Mouse (Mus musculus): ENCODE results near the gene Gm13539. TPM values are rescaled to one million over a fixed set of nuclear protein-coding genes. Genes with fewer than 3 reads are reported as not detected.

Gene Gm13539
- total RNA-seq, 2 experiments from 2014 or later = not detected

DNA sequence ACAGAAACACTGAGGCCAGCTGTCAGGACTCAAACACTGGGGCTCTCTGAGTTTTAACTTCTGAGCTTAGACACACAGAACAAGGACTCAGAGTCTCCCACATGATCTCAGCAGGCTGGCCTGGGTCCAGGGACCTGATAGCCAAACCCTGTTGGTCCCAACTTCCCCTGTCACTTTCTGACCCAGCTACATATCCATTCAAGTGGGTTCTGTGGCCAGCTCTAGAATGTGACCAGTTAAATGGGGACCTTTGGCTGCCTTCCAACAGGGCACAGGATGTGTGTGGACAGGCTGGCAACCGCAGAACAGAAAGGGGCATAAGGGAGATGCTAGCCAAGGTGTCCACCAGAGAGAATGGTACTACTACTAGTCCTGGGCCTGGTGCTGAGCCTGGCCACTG, 40.7 kb downstream of the Gm13539 start, which contains the start of gene Lcn9:
Lcn9 (plus strand) TSS at position 348 of the 400 bp plus-strand sequence.
- DNase-seq = peak in 1 of 2 experiments; percentile 5
- intact Hi-C loops (cut with DNase I) = no loop called here

DNA sequence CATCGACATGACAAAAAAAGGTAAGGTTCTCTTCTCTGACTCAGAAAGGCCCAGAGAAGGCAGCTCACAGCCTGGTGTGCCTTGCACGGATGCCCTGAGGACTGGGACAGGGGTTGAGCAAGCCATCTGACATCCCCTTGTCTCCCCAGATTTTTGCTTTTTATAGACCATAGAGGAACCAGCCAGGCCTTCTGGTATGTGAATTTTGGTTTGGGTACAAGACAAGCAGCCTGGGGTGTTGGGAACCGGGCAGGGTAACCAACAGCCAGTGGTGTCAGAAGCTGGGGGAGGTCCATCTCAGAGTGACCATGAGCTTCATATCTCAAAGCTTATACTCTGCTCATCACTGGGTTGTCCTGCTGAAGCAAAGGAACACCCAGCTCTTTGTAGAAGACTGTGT, 42.7 kb downstream of the Gm13539 start:
- intact Hi-C loops (cut with DNase I) = no loop called here
- no peak for DNase-seq

- no peak for DNase-seq
- intact Hi-C loops (cut with DNase I) = no loop called here
Measured at GRCm38 (mm10) chr2:25828344-25828947, 46.4 kb downstream of the Gm13539 start.

GRCm38 (mm10) chr2:25830786-25831185, 48.7 kb downstream of the Gm13539 start:
- intact Hi-C loops (cut with DNase I) = loop anchor here (10.0 kb wide), 1 partner anchor 444 kb away; no protein-coding TSS in a partner anchor
- peak in 1 of 2 experiments; percentile 12 for DNase-seq

DNA sequence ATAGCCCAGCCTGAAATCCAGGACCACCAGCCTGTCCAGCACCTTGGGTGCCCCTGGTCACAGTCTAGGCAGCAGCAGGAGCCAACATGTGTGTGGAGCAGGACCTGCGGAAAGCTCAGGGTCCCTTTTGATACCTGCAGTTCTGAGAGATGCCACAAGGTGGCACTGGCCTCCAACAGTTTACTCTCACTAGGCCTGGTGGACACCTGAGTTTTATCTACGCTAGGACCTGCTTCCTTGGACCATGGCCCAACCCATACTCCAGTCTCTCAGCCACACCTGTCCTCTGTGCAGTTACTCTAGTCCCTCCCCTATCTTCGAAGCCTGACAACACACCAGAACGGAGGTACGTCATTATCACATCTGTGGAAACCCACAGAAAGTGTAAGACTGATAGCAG, 54.2 kb downstream of the Gm13539 start:
- intact Hi-C loops (cut with DNase I) = loop anchor here (2.0 to 10.0 kb wide), 5 partner anchors 96 to 439 kb away; partner anchors contain the start of gene Ubac1
- DNase-seq = peak; percentile 58 to 79

Other genes with a start within 250 kb of the Gm13539 start
- gene Traf2, start 235.3 kb upstream of the Gm13539 start, total RNA-seq (2021) = 10 to 100 TPM; 14.3 to 14.6 TPM
- 100 to 1,000 TPM; 215 to 227 TPM for gene Edf1, start 224.4 kb upstream of the Gm13539 start, total RNA-seq (2021)
- 1 to 10 TPM in 1 of 2 experiments, under 1 TPM in 1; 0.65 to 2.5 TPM for gene Mamdc4, start 207.4 kb upstream of the Gm13539 start, total RNA-seq (2021)
- gene Phpt1, start 207.0 kb upstream of the Gm13539 start, total RNA-seq (2021) = 10 to 100 TPM; 64.1 to 67.4 TPM
- under 1 TPM; 0.08 TPM for gene Ajm1, start 200.5 kb upstream of the Gm13539 start, total RNA-seq (2021)
- 10 to 100 TPM; 60.9 to 62.5 TPM for gene Rabl6, start 173.7 kb upstream of the Gm13539 start, total RNA-seq (2021)
- gene Ccdc183, start 164.6 kb upstream of the Gm13539 start, total RNA-seq (2021) = not detected
- 10 to 100 TPM; 24.1 to 29.5 TPM for gene Tmem141, start 160.3 kb upstream of the Gm13539 start, total RNA-seq (2021)
- 1 to 10 TPM; 5.2 to 7.5 TPM for gene Fcna, start 154.2 kb upstream of the Gm13539 start, total RNA-seq (2021)
- under 1 TPM in 1 of 2 experiments, not detected in 1; 0.73 TPM for gene Lcn8, start 129.1 kb upstream of the Gm13539 start, total RNA-seq (2021)
- gene Lcn5, start 124.3 kb upstream of the Gm13539 start, total RNA-seq (2021) = not detected
- not detected for gene Lcn6, start 105.5 kb upstream of the Gm13539 start, total RNA-seq (2021)
- not detected for gene Lcn10, start 99.5 kb upstream of the Gm13539 start, total RNA-seq (2021)
- gene Obp2a, start 82.2 kb upstream of the Gm13539 start, total RNA-seq (2021) = not detected
- 10 to 100 TPM; 12.2 to 13.4 TPM for gene Bmyc, start 75.5 kb upstream of the Gm13539 start, total RNA-seq (2021)
- not detected for gene Obp2b, start 45.2 kb upstream of the Gm13539 start, total RNA-seq (2021)
- gene Lcn3, start 16.7 kb upstream of the Gm13539 start, total RNA-seq (2021) = not detected
- not detected for gene Lcn11, start 5.2 kb upstream of the Gm13539 start, total RNA-seq (2021)
- not detected for gene Glt6d1, start 33.6 kb downstream of the Gm13539 start, total RNA-seq (2021)
- gene Lcn9, start 40.9 kb downstream of the Gm13539 start, total RNA-seq (2021) = not detected
- not detected for gene Sohlh1, start 65.0 kb downstream of the Gm13539 start, total RNA-seq (2021)
- gene Kcnt1, start 81.5 kb downstream of the Gm13539 start, total RNA-seq (2021) = under 1 TPM; 0.22 to 0.27 TPM
- 10 to 100 TPM; 37.9 to 46.2 TPM for gene Camsap1, start 201.0 kb downstream of the Gm13539 start, total RNA-seq (2021)
- 10 to 100 TPM; 84.8 to 97.5 TPM for gene Ubac1, start 239.5 kb downstream of the Gm13539 start, total RNA-seq (2021)